Mouse (Mus musculus): Measurements from ENCODE around the gene Zcchc4.

DNA sequence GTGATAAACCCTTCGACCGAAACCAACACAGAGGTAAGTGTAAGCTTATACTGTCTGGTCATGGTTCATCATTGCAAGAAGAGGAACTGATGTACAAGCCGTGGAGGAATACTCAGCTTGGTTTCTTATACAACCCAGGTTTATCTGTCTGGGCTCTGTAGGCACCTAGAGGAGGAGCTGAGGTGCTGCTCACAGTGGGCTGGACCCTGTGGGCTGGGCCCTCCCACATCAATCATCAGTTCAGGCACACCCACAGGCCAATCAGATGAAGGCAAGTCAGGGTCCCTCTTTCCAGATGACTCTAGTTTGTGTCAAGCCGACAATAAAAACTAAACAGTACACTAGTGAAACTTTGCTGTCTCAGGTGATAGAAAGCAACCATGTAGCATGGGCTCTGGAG, 42.4 kb upstream of the Zcchc4 start:
- TF ChIP-seq POLR2A (IDR thresholded peaks at IDR 0.05; ENCODE audit: borderline replicate concordance, control insufficient read depth, low read depth, low read length) (no peak), CTCF (IDR thresholded peaks at IDR 0.05; ENCODE audit: control insufficient read depth, insufficient read depth, low read length) (no peak)
